Mouse (Mus musculus) spleen, adult 2 months (tissue): ENCODE data around the gene Sdr9c7.

Experiments used
- CTCF ChIP-seq: fragments of 200-500 bp; IDR thresholded peaks from 2 replicates; pipeline ENCODE4 v1.5.1; 2011; ENCODE audit warnings: mild to moderate bottlenecking, inconsistent platforms; ENCODE audit not compliant: insufficient read depth, insufficient read length, insufficient replicate concordance; ENCODE audit errors: extremely low read depth
- POLR2A ChIP-seq: fragments of 200-500 bp; IDR thresholded peaks from 2 replicates; pipeline ENCODE4 v1.6.1; 2011; ENCODE audit warnings: low read depth, low read length, inconsistent platforms

- no peak for TF ChIP-seq CTCF
- no peak for TF ChIP-seq POLR2A
These were observed 17.3 kb upstream of the Sdr9c7 start for GRCm38 (mm10) chr10:127881041-127881440.
